Mouse (Mus musculus): ENCODE data around the gene Sptbn4. TPM values are rescaled to one million over a fixed set of nuclear protein-coding genes. Genes with fewer than 3 reads are reported as not detected.

The Sptbn4 gene
- total RNA-seq, 4 experiments from 2014 or later = 116 to 147 (median 135) TPM

- DNase-seq (ENCODE audit: low spot score in 2 of 2) = no peak
Measured at GRCm38 (mm10) chr7:27328161-27328560, 119.3 kb downstream of the Sptbn4 start.

DNA sequence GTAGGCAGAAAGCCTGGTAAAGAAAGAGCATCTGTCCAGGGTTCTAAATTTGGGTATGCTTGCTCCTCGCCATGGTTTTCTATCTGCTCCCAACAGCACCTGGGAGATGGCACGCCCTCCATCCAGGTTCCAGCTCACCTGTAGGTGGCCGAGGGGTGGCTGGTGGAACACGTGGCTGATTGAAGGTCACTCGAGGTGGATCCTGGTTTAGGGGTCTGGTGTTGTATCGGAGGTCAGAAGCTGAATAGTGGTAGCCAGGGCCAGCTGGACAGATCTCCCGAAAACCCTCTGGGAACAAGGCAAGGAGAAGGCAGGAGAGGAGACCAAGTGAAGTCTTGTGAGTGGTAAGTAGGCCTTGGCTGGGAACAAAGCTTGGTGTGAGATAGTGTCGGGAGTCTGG, 120.0 kb downstream of the Sptbn4 start:
- DNase-seq (ENCODE audit: low spot score in 2 of 2) = no peak

- no peak for DNase-seq (ENCODE audit: low spot score in 2 of 2)
Measured at GRCm38 (mm10) chr7:27326101-27326880, 121.2 kb downstream of the Sptbn4 start.

- no peak for DNase-seq (ENCODE audit: low spot score in 2 of 2)
Measured at GRCm38 (mm10) chr7:27325697-27326096, 121.8 kb downstream of the Sptbn4 start.

GRCm38 (mm10) chr7:27324928-27325327, 122.6 kb downstream of the Sptbn4 start:
- DNase-seq (ENCODE audit: low spot score in 2 of 2) = no peak

GRCm38 (mm10) chr7:27324161-27324560, 123.3 kb downstream of the Sptbn4 start:
- DNase-seq (ENCODE audit: low spot score in 2 of 2) = no peak

DNA sequence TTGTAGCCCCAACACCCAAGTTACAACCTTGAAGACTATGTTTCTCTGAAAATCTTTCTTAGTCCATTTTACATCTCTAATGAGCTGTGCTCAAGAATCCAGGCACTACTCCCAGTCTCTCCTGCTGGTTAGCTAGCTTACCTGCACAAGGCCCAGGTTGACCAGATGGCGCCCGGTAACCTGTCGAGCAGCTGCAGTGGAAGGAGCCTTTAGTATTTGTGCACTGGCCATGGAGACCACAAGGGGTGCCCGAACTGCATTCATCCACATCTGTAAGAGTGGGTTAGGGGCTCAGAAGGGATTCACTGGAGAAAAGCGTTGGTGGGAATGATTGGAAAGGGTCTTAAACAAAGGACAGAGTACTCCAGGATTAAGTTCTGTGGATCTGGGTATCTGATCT, 124.5 kb downstream of the Sptbn4 start:
- no peak for DNase-seq (ENCODE audit: low spot score in 2 of 2)

GRCm38 (mm10) chr7:27322291-27322690, 125.2 kb downstream of the Sptbn4 start:
- DNase-seq (ENCODE audit: low spot score in 2 of 2) = no peak

- no peak for DNase-seq (ENCODE audit: low spot score in 2 of 2)
Measured at GRCm38 (mm10) chr7:27319411-27319810, 128.1 kb downstream of the Sptbn4 start.

DNA sequence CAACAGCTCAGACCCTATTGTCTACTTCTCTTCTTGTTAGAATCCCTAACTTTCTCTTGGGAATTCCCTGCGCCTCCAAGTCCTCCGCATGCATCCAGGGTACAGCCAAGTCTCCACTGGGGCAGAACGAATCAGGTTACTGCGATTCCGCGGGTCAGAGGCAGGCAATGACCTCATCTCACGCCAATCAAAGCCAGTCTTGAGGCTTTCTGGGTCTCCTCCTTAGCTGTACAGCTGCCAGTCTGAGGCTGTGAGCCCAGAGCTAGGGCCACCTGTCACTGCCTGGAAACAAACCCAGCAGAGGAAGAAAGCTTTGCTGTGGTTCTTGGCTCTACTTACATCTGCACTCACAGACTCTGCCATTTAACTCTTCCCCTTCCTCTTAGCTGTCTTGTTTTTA, 131.5 kb downstream of the Sptbn4 start:
- DNase-seq (ENCODE audit: low spot score in 2 of 2) = no peak

DNA sequence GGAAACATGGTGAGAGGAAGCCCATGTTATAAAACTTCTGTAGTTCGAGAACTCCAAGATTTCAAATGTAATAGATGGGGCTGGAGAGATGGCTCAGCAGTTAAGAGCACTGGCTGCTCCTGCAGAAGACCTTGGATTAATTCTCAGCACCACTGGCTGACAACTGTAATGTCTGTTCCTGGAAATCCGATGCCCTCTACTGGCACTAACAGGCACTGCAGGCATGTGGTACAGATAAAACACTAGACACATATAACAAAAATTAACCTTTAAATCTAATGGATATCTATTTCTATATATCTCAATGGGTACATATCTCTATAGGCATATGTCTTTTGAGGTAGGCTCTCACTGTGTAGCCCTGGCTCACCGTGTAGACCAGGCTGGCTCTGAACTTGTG, 133.1 kb downstream of the Sptbn4 start:
- DNase-seq (ENCODE audit: low spot score in 2 of 2) = no peak

DNA sequence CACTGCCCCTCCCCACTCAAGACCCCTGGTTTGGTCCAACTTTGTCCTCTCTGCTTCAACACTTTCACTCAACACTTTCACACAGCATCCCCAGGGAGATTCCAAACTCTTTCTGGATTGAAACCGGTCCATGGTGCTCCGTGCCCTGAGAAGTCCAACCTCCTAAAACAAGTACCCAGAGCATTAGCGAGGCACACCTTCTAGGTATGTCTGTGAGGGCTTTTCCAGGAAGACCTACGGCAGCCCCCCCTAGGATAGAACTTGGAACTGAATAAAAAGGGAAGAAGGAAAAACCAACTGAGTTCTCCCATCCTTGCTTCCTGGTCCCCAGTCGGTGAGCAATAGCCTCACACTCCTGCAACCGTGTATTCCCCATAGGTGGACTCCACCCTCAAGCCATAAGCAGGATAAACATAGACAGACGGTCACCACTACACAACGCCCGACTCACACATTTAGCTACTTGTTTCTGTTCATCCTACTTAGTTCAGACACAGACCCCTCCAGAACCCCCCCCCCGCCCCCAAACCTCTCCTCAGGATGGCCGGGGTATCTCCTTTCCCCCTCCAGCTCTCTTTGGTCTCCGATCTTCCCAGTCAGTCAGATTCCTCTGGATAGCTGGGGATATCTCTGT, 135.7 kb downstream of the Sptbn4 start:
- DNase-seq (ENCODE audit: low spot score in 2 of 2) = no peak

GRCm38 (mm10) chr7:27310996-27311535, 136.4 kb downstream of the Sptbn4 start:
- DNase-seq (ENCODE audit: low spot score in 2 of 2) = no peak

DNA sequence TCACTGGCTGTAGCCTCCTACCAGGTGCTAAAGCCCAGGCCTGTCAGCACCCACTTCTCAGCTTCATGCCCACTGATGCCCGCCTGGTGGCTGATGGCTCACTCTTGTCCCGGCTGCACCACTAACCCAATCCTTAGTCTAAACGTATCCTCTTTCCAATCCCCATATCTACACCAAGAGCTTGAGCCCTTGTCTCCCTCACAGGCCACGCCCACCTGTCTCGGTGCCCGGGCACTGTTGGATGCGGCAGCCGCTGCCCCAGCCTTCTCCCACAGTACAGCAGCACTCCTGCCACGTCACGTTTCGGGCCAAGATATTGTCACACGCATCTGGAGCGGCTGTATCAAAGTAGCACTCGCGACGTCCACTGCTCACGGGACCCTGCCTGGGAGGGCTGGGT, 137.2 kb downstream of the Sptbn4 start:
- DNase-seq (ENCODE audit: low spot score in 2 of 2) = no peak

- no peak for DNase-seq (ENCODE audit: low spot score in 2 of 2)
Measured at GRCm38 (mm10) chr7:27309832-27310231, 137.7 kb downstream of the Sptbn4 start.

GRCm38 (mm10) chr7:27308821-27309549, 138.5 kb downstream of the Sptbn4 start:
- DNase-seq (ENCODE audit: low spot score in 2 of 2) = no peak

- DNase-seq (ENCODE audit: low spot score in 2 of 2) = no peak
Measured at GRCm38 (mm10) chr7:27307551-27307950, 139.9 kb downstream of the Sptbn4 start.

Other genes starting within 250 kb of the Sptbn4 start
- gene Itpkc, start 219.0 kb downstream of the Sptbn4 start, total RNA-seq (2022) = 10 to 100 TPM; 10.6 to 13.5 (median 12.4) TPM
- 10 to 100 TPM; 38.9 to 48.4 (median 42.6) TPM for gene Coq8b, start 214.7 kb downstream of the Sptbn4 start, total RNA-seq (2022)
- gene Numbl, start 189.3 kb downstream of the Sptbn4 start, total RNA-seq (2022) = 100 to 1,000 TPM; 110 to 133 (median 125) TPM
- gene Ltbp4, start 110.0 kb downstream of the Sptbn4 start, total RNA-seq (2022) = 10 to 100 TPM; 48.5 to 59.4 (median 57.9) TPM
- gene Shkbp1, start 91.7 kb downstream of the Sptbn4 start, total RNA-seq (2022) = 10 to 100 TPM; 29.6 to 49.1 (median 34.1) TPM
- not detected for gene Gm20479, start 90.3 kb downstream of the Sptbn4 start, total RNA-seq (2022)
- gene Blvrb, start 292 bp upstream of the Sptbn4 start, total RNA-seq (2022) = 10 to 100 TPM; 14.6 to 21.6 (median 20.1) TPM
- 1 to 10 TPM; 3.0 to 4.9 (median 3.9) TPM for gene Sertad3, start 26.1 kb upstream of the Sptbn4 start, total RNA-seq (2022)
- gene Sertad1, start 39.2 kb upstream of the Sptbn4 start, total RNA-seq (2022) = 10 to 100 TPM in 1 of 4 experiments, 1 to 10 TPM in 3; 6.4 to 10.7 (median 9.3) TPM
- under 1 TPM; 0.38 to 0.43 (median 0.39) TPM for gene Prx, start 51.6 kb upstream of the Sptbn4 start, total RNA-seq (2022)
- under 1 TPM in 1 of 4 experiments, not detected in 3; 0.25 TPM for gene Hipk4, start 75.6 kb upstream of the Sptbn4 start, total RNA-seq (2022)
- 100 to 1,000 TPM; 559 to 594 (median 575) TPM for gene Pld3, start 105.5 kb upstream of the Sptbn4 start, total RNA-seq (2022)
- 10 to 100 TPM; 25.9 to 34.2 (median 29.8) TPM for gene 2310022A10Rik, start 105.5 kb upstream of the Sptbn4 start, total RNA-seq (2022)
- gene Akt2, start 143.9 kb upstream of the Sptbn4 start, total RNA-seq (2022) = 100 to 1,000 TPM in 2 of 4 experiments, 10 to 100 TPM in 2; 72.2 to 109 (median 97.5) TPM
- 10 to 100 TPM; 37.0 to 42.0 (median 41.1) TPM for gene Ttc9b, start 206.2 kb upstream of the Sptbn4 start, total RNA-seq (2022)
- gene Map3k10, start 226.9 kb upstream of the Sptbn4 start, total RNA-seq (2022) = 100 to 1,000 TPM; 140 to 155 (median 146) TPM
- gene Zfp607b, start 241.7 kb upstream of the Sptbn4 start, total RNA-seq (2022) = 10 to 100 TPM in 2 of 4 experiments, 1 to 10 TPM in 2; 9.6 to 13.5 (median 10.5) TPM

All from layer of hippocampus, adult 8-10 months (tissue).